Mouse (Mus musculus): ENCODE measurements around the gene Mrpl39. TPM values are rescaled to one million over a fixed set of nuclear protein-coding genes. Genes with fewer than 3 reads are reported as not detected.

The Mrpl39 gene
- 51.4 and 53.0 TPM in 2 replicates for polyA plus RNA-seq (2014; fragmentation: Nextera tagmentation; extraction: Ambion mirVana)

DNA sequence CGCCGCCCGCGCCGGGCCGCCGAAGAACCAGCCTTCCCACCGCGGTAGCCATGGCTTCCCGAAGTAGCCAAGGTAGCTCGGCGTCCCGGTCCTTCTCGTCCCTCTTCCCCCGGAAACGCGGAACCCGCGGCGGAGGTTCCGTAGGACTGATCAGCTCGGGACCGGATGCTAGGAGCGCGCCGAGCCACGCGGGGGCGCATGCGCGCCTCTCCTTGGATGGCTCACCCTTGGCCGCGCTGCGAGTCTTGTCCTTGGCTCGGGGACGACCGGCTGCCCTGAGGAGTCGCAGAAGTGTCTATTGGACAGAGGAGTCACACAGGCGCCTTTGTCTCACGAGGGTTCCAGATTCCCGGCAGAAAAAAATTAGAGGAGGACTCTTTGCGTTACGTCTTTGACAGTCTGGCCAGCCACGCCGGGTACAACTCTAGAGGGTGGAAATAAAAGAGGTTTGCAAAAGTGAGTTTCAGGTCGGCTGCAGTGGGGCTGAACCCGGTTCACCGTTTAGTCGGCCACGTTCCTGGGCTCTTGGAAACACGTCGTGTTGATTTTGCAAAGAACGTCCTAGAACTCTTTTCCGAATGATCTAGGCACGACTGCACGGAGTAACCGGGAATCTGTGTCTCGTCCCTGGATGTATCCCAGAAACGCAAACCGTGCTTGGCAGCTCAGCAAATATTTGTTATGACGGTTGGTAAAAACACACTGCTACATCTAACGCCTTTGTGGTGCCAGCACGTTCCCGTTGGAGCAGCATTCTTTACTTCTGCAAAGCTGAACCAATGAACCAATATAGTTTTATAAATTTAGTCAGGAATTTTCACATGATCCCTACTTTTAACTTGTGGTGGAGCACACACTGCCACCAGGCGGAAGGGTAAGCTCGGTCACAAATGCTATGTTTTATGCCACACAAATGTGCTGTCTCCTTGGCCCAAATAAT lies at the start of gene Mrpl39:
Mrpl39 (minus strand) TSS at position 577 of the 940 bp plus-strand sequence.
- WGBS (ENCODE audit: insufficient replicate concordance), result 1% methylated on average over 65 of the region's 66 CpGs
- H3K9me3 ChIP-seq (replicated peaks; ENCODE audit: control insufficient read depth, low read length), result no peaks in the 10 kb centered on the region
- peak within 1 kb of the TSS; percentile 74 for H3K4me3 ChIP-seq (ENCODE audit: low read depth, low read length)
- peak within 1 kb of the TSS; percentile 81 for H3K9ac ChIP-seq (ENCODE audit: low read depth, low read length)
- no peaks in the 10 kb centered on the region for H3K36me3 ChIP-seq (ENCODE audit: control insufficient read depth, insufficient read depth, low read length)
- ATAC-seq (replicated peaks; ENCODE audit: insufficient number of reproducible peaks, low FRiP score, low TSS enrichment), result peak; percentile 96
- H3K4me1 ChIP-seq (ENCODE audit: control insufficient read depth, insufficient read depth, low read length), result peaks cover 5% of the 10 kb centered on the region; the same call in 1 of the 2 replicates
- peak within 1 kb of the TSS; percentile 43; the same call in 1 of the 2 replicates for H3K27ac ChIP-seq (ENCODE audit: low read depth, low read length)
- no peaks in the 10 kb centered on the region for H3K27me3 ChIP-seq (ENCODE audit: control insufficient read depth, insufficient read depth, low read length)
- peak within 1 kb of the TSS; percentile 73 for H3K4me2 ChIP-seq

DNA sequence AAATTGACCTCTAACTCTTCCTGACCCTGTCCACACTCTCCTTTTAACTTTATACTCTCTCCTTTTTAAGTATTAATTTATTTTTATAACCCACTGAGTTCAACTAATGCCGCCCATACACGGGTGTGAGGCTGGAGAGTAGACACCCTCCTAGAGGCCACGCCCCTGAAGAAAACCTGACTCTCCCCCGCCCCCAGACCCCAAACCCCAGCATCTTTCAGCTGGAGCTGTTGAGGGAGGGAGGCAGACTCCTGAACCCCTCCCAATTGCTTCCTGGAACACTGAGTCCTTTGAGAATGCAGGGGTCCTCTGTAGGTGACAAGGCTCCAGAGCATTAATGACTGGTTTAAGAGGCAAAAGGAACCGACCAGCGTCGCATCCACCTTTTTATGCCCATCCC lies 49.4 kb upstream of the Mrpl39 start:
- ATAC-seq (replicated peaks; ENCODE audit: insufficient number of reproducible peaks, low FRiP score, low TSS enrichment), result no peak
- H3K4me3 ChIP-seq (ENCODE audit: low read depth, low read length), result no peak overlapping the region
- whole genome bisulfite sequencing (ENCODE audit: insufficient replicate concordance), result 35% methylated on average over 7 of the region's 7 CpGs

DNA sequence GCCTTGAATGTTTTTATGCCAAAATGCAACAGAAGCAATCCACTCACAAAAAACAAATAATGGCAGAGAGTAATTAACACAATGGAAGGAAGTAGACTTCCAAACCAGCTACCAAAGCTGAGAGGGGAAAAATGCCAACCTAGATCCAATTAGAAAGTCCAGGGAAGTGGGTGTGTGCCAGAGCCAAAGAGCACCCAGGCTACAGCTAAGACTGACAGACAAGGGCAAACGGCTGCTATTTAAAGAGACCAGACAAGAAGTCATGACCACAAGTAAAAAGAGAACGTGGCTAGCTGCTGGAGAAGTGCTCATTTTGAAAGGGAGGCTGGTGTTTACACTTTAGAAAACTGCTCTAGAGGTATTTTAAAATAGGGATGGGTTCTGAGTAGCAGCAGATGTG lies 47.7 kb upstream of the Mrpl39 start:
- no peaks in the 10 kb centered on the region for H3K27me3 ChIP-seq (ENCODE audit: control insufficient read depth, insufficient read depth, low read length)
- 21% methylated on average over 2 of the region's 2 CpGs for WGBS (ENCODE audit: insufficient replicate concordance)
- no peak overlapping the region for H3K4me3 ChIP-seq (ENCODE audit: low read depth, low read length)
- no peaks in the 10 kb centered on the region for H3K4me1 ChIP-seq (ENCODE audit: control insufficient read depth, insufficient read depth, low read length)
- no peak overlapping the region for H3K27ac ChIP-seq (ENCODE audit: low read depth, low read length)
- no peak overlapping the region for H3K4me2 ChIP-seq
- no peak for ATAC-seq (replicated peaks; ENCODE audit: insufficient number of reproducible peaks, low FRiP score, low TSS enrichment)
- no peaks in the 10 kb centered on the region for H3K36me3 ChIP-seq (ENCODE audit: control insufficient read depth, insufficient read depth, low read length)
- H3K9ac ChIP-seq (ENCODE audit: low read depth, low read length), result no peak overlapping the region
- peaks cover 4% of the 10 kb centered on the region; the same call in 1 of the 2 replicates for H3K9me3 ChIP-seq (replicated peaks; ENCODE audit: control insufficient read depth, low read length)

More for the DNA sequence above, 49.4 kb upstream of the Mrpl39 start:
- Histone ChIP-seq H3K36me3 (ENCODE audit: control insufficient read depth, insufficient read depth, low read length) (no peaks in the 10 kb centered on the region), H3K9ac (ENCODE audit: low read depth, low read length) (no peak overlapping the region), H3K9me3 (replicated peaks; ENCODE audit: control insufficient read depth, low read length) (no peaks in the 10 kb centered on the region), H3K4me1 (ENCODE audit: control insufficient read depth, insufficient read depth, low read length) (no peaks in the 10 kb centered on the region), H3K27me3 (ENCODE audit: control insufficient read depth, insufficient read depth, low read length) (no peaks in the 10 kb centered on the region), H3K4me2 (no peak overlapping the region), H3K27ac (ENCODE audit: low read depth, low read length) (no peak overlapping the region)

DNA sequence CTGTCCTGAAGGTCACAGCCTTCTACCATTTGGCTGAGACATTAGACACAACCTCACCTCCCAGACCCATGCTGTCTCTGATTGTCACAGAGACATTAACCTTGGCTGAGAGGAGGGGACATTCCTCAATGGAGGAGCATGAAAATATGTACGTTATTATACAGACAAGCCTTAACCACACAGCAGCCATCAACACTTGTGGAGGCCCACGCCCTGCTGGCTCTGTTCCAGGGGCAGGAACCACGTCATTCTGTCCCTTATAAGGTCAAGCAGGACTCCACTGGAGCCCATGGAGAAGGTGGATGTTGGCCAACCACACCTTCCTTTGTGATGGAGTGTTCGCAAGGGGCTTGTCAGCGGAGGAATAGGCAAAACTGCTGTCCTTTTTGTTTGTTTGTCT lies 44.2 kb upstream of the Mrpl39 start:
- Histone ChIP-seq H3K27me3 (ENCODE audit: control insufficient read depth, insufficient read depth, low read length) (0 out of 2 replicates have a peak, but pooled peaks cover 6% of the 10 kb centered on the region), H3K9ac (ENCODE audit: low read depth, low read length) (no peak overlapping the region), H3K27ac (ENCODE audit: low read depth, low read length) (no peak overlapping the region), H3K4me2 (no peak overlapping the region), H3K4me1 (ENCODE audit: control insufficient read depth, insufficient read depth, low read length) (peaks cover 2% of the 10 kb centered on the region; the same call in 1 of the 2 replicates), H3K36me3 (ENCODE audit: control insufficient read depth, insufficient read depth, low read length) (no peaks in the 10 kb centered on the region), H3K9me3 (replicated peaks; ENCODE audit: control insufficient read depth, low read length) (peaks cover 4% of the 10 kb centered on the region; the same call in 1 of the 2 replicates), H3K4me3 (ENCODE audit: low read depth, low read length) (no peak overlapping the region)
- no peak for ATAC-seq (replicated peaks; ENCODE audit: insufficient number of reproducible peaks, low FRiP score, low TSS enrichment)
- 75% methylated on average over 5 of the region's 5 CpGs for WGBS (ENCODE audit: insufficient replicate concordance)

DNA sequence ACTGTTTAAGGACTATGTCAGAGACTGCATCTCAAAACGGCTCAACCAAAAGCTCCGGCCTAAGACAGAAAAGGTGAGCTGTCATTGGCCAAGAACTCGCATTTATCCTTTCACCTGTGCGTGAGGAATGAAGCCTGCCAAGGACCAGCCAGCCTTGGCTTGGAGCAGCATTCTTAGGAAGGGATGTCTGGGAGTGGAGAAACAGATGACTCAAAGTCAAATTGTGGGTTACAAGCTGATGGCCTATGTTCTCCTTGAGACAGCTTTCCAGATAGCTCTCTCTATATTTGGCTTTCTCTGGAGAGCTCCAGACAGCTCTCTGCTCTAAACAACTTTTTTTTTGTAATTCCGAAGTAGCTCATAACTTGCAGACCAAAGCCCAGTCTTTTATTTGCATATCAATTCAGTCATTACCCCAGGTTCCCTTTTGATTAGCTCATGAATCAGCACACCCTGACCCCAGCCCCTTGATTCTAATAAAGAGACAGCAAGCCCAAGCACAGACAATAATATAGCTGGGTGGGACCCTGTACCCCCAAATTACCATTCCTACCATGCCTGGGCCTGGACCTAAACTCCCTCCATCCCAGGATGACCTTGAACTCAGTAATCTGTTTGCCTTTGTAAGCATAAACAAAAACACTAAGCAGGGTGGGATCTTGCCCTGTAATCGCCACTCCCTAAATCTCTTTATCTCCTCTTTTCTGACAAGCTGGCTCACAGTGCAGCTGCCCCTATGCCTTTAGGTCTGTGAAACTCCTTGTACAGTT lies 43.5 kb upstream of the Mrpl39 start:
- Histone ChIP-seq H3K36me3 (ENCODE audit: control insufficient read depth, insufficient read depth, low read length) (no peaks in the 10 kb centered on the region), H3K9me3 (replicated peaks; ENCODE audit: control insufficient read depth, low read length) (peaks cover 4% of the 10 kb centered on the region; the same call in 1 of the 2 replicates), H3K4me3 (ENCODE audit: low read depth, low read length) (no peak overlapping the region), H3K27me3 (ENCODE audit: control insufficient read depth, insufficient read depth, low read length) (0 out of 2 replicates have a peak, but pooled peaks cover 6% of the 10 kb centered on the region), H3K27ac (ENCODE audit: low read depth, low read length) (no peak overlapping the region), H3K4me1 (ENCODE audit: control insufficient read depth, insufficient read depth, low read length) (peaks cover 2% of the 10 kb centered on the region; the same call in 1 of the 2 replicates), H3K9ac (ENCODE audit: low read depth, low read length) (no peak overlapping the region), H3K4me2 (no peak overlapping the region)
- ATAC-seq (replicated peaks; ENCODE audit: insufficient number of reproducible peaks, low FRiP score, low TSS enrichment), result no peak
- WGBS (ENCODE audit: insufficient replicate concordance), result 69% methylated on average over 6 of the region's 6 CpGs

DNA sequence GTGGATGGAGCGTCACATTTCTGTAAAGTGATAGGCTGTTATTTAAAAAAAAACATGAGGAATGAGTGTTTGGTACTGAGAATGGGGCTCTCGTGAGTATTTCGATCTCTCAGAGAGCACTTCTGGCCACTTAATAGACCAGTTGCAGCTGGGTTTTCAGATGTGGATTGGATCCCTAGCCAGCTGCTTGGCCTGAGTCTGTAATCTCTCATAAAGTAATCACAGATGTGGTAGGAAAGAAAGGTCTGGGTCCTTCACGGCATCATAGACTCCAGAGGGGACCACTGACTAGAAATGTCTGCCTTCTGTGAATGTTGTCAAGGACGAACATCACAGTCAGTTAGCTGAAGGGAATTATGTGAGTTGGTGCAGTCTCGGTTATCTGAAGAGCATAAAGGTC lies 42.9 kb upstream of the Mrpl39 start:
- Histone ChIP-seq H3K36me3 (ENCODE audit: control insufficient read depth, insufficient read depth, low read length) (no peaks in the 10 kb centered on the region), H3K4me1 (ENCODE audit: control insufficient read depth, insufficient read depth, low read length) (peaks cover 2% of the 10 kb centered on the region; the same call in 1 of the 2 replicates), H3K9me3 (replicated peaks; ENCODE audit: control insufficient read depth, low read length) (peaks cover 4% of the 10 kb centered on the region; the same call in 1 of the 2 replicates), H3K9ac (ENCODE audit: low read depth, low read length) (no peak overlapping the region), H3K27me3 (ENCODE audit: control insufficient read depth, insufficient read depth, low read length) (0 out of 2 replicates have a peak, but pooled peaks cover 6% of the 10 kb centered on the region), H3K27ac (ENCODE audit: low read depth, low read length) (no peak overlapping the region), H3K4me2 (no peak overlapping the region), H3K4me3 (ENCODE audit: low read depth, low read length) (no peak overlapping the region)
- 69% methylated on average over 6 of the region's 6 CpGs for WGBS (ENCODE audit: insufficient replicate concordance)
- ATAC-seq (replicated peaks; ENCODE audit: insufficient number of reproducible peaks, low FRiP score, low TSS enrichment), result no peak

DNA sequence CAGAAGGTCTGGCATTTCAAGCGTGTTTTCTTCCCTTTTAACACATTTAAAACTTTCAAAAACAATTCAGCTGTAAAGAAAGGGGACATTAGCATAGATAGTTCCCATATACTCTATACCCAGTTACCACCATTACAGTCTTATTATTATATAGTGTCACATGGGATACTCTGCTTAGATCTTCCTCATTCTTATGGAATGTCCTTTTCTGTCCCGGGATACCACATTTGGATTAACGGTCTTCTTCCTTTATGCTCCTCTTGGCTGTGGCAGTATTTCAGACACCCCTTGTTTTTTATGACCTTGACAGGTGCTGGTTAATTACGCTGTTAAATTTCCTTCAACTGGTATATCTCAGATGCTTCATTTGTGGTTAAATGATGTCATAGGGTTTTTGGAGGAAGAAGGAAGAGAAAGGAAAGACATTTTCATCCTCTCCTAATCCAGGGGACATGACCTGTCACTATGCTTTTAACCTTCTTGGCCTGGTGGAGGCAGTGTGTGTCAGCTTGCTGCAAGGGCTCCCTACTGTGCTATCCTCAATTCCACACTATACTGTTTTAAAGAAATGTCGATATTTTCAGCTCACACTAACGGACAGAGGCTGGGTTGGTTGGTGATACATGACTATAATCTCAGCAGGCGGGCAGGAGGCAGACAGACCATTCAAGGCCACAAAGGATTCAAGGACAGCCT lies 40.7 kb upstream of the Mrpl39 start:
- no peak overlapping the region for H3K4me2 ChIP-seq
- H3K27me3 ChIP-seq (ENCODE audit: control insufficient read depth, insufficient read depth, low read length), result peaks cover 6% of the 10 kb centered on the region; the same call in 1 of the 2 replicates
- H3K4me1 ChIP-seq (ENCODE audit: control insufficient read depth, insufficient read depth, low read length), result peaks cover 2% of the 10 kb centered on the region; the same call in 1 of the 2 replicates
- H3K27ac ChIP-seq (ENCODE audit: low read depth, low read length), result no peak overlapping the region
- 52% methylated on average over 7 of the region's 7 CpGs for WGBS (ENCODE audit: insufficient replicate concordance)
- H3K9me3 ChIP-seq (replicated peaks; ENCODE audit: control insufficient read depth, low read length), result peaks cover 4% of the 10 kb centered on the region; the same call in 1 of the 2 replicates
- H3K4me3 ChIP-seq (ENCODE audit: low read depth, low read length), result no peak overlapping the region
- H3K9ac ChIP-seq (ENCODE audit: low read depth, low read length), result no peak overlapping the region
- no peaks in the 10 kb centered on the region for H3K36me3 ChIP-seq (ENCODE audit: control insufficient read depth, insufficient read depth, low read length)
- ATAC-seq (replicated peaks; ENCODE audit: insufficient number of reproducible peaks, low FRiP score, low TSS enrichment), result no peak

DNA sequence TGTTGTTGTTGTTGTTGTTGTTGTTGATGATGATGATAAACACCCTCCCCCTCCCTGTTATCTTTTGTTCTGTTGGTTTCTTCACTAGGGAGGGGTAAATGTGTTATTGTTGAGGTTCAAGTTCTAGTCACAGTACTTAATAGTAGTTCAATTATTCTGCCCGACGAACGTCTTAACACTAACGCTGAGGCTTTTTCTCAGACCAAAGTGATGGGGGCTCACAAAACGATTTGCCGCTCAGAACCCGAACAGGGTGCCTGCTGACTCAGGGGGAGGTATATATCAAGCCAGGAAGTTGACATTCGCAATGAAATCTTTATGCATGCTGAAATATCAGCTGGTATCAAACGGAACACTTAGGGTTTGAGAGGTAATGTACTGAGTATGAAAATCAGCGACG lies 39.8 kb upstream of the Mrpl39 start:
- WGBS (ENCODE audit: insufficient replicate concordance), result 39% methylated on average over 11 of the region's 11 CpGs
- Histone ChIP-seq H3K27ac (ENCODE audit: low read depth, low read length) (no peak overlapping the region), H3K9ac (ENCODE audit: low read depth, low read length) (no peak overlapping the region), H3K4me3 (ENCODE audit: low read depth, low read length) (peak overlapping the region; percentile 58; the same call in 1 of the 2 replicates), H3K27me3 (ENCODE audit: control insufficient read depth, insufficient read depth, low read length) (peaks cover 6% of the 10 kb centered on the region; the same call in 1 of the 2 replicates), H3K4me2 (peak overlapping the region; percentile 99), H3K9me3 (replicated peaks; ENCODE audit: control insufficient read depth, low read length) (peaks cover 4% of the 10 kb centered on the region; the same call in 1 of the 2 replicates), H3K36me3 (ENCODE audit: control insufficient read depth, insufficient read depth, low read length) (no peaks in the 10 kb centered on the region), H3K4me1 (ENCODE audit: control insufficient read depth, insufficient read depth, low read length) (peaks cover 2% of the 10 kb centered on the region; the same call in 1 of the 2 replicates)
- no peak for ATAC-seq (replicated peaks; ENCODE audit: insufficient number of reproducible peaks, low FRiP score, low TSS enrichment)

Measured in heart, embryonic 11.5 days (tissue).